Mouse (Mus musculus): Measurements from ENCODE around the gene Topbp1. TPM values are rescaled to one million over a fixed set of nuclear protein-coding genes. Genes with fewer than 3 reads are reported as not detected.
A peak's percentile ranks its signal among the peaks of the same experiment; 100 is the strongest.
"Not testable (repeated sequence)": the region's sequence is repeated elsewhere in the genome, so short reads cannot be mapped to it uniquely, and the experiment has no call there.

Topbp1 gene
- polyA plus RNA-seq, 1 experiment from 2014 or later: 68.1 TPM

DNA sequence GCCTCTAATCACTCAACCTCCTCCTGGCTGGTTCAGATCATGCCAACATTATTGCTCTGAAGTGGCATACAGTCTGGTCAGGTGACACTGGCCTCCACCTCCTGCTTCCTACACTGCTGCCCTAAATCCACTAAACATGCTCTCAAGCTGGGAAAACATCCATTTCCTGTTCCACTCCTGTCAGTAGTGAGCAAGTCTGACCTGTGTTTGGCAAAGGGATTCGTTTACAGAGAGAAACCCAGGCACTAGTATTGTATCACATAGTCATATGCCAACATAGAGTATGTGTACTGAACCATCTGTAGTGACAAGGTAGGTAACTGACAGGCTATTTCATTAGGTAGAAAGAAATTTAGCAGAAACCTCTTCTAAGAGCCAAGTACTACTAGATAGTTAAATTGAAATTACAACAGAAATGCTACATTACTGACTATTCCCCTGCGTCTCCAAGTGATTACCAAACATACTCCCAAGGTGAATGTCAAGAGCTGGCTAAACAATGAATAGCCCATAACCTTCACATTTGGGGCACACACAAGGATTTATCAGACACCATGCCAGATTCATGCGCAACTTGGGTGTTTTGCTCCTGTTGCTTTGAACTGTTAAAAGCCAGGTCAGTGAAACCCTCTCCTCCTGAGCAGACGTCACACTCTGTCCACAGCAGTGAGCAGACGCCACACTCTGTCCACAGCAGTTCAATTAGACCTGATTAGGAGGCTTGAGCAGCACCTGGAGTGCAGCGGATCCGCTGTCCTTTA is 48.7 kb downstream of the Topbp1 start:
- H3K36me3 ChIP-seq: peaks cover 62% of the 10 kb centered on the region
- H3K9me3 ChIP-seq; H3K4me3 ChIP-seq; H3K9ac ChIP-seq; ATAC-seq (ENCODE audit: insufficient number of reproducible peaks, insufficient read depth, low FRiP score, low TSS enrichment, low read depth); H3K4me2 ChIP-seq; H3K27ac ChIP-seq; H3K4me1 ChIP-seq; H3K27me3 ChIP-seq: not testable (repeated sequence)
- 83% methylated on average over 7 of the region's 7 CpGs for WGBS

DNA sequence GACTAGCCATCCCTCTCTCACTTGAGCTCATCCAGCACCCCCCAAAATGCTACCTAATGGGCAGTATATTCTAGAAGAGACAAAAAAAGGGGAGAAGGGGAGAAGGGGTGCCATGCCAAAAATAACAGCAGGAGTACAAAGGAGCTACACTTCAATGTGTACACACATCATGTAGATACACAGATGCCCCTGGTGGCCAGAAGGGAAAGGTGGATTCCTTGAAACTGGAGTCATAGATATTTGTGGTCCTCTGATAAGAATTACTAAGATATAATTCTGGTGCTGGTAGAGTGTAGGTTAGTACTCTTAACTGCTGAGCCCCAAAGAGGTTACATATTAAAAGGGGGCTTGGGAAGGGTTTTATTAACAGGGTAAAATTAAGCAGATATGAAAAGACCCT is 52.9 kb downstream of the Topbp1 start:
- Histone ChIP-seq H3K9me3 (no peaks in the 10 kb centered on the region), H3K36me3 (peaks cover 58% of the 10 kb centered on the region)
- no peak for ATAC-seq (ENCODE audit: insufficient number of reproducible peaks, insufficient read depth, low FRiP score, low TSS enrichment, low read depth)

DNA sequence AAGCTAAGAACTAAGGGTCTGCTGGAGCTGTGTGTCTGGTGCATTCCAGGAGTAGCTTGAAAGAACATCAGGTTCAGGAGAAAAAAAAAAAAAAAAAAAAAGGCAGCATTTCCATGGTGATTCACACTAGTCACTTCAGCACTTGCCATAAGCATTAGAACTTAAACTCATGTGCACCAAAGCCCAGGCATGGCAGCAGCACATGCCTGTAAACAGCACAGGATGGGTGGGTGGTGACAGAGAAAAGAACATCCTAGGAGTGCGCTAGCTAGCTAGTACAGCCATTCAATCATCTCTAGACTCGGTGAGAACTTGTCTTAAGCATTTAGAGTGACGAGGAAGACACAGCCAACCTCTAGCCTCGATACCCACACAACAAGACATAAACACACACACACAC is 53.5 kb downstream of the Topbp1 start:
- peaks cover 61% of the 10 kb centered on the region for H3K36me3 ChIP-seq
- peaks cover 7% of the 10 kb centered on the region for H3K4me1 ChIP-seq
- H3K27me3 ChIP-seq: no peaks in the 10 kb centered on the region
- no peaks in the 10 kb centered on the region for H3K9me3 ChIP-seq
- WGBS: 90% methylated on average over 4 of the region's 4 CpGs
- H3K27ac ChIP-seq: no peak overlapping the region
- no peak overlapping the region for H3K9ac ChIP-seq
- H3K4me3 ChIP-seq: no peak overlapping the region
- no peak overlapping the region for H3K4me2 ChIP-seq
- ATAC-seq (ENCODE audit: insufficient number of reproducible peaks, insufficient read depth, low FRiP score, low TSS enrichment, low read depth): no peak

More for the DNA sequence above, 52.9 kb downstream of the Topbp1 start:
- no peak overlapping the region for H3K4me3 ChIP-seq
- H3K27me3 ChIP-seq: no peaks in the 10 kb centered on the region
- H3K4me1 ChIP-seq: peaks cover under 1% of the 10 kb centered on the region; the same call in 1 of the 2 replicates
- H3K27ac ChIP-seq: no peak overlapping the region
- no peak overlapping the region for H3K4me2 ChIP-seq
- no peak overlapping the region for H3K9ac ChIP-seq

DNA sequence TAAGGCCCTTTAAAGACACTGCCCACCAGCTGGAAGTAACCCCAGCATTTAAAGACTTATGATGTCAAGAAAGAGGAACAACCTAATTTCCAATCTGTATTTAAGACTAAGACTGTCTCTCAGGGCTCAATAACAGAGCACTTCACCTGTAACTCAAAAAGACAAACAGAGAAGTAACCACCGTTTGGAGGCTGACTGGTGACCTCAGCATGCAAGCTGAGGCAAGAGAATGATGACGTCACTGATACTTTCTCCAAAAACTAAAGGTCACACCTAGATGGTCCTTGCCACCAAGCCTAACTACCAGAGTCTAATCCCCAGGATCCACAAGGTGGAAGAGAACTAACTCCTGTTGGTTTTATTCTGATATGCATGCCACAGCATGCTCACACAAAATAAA is 55.6 kb downstream of the Topbp1 start:
- 77% methylated on average over 2 of the region's 2 CpGs for WGBS

DNA sequence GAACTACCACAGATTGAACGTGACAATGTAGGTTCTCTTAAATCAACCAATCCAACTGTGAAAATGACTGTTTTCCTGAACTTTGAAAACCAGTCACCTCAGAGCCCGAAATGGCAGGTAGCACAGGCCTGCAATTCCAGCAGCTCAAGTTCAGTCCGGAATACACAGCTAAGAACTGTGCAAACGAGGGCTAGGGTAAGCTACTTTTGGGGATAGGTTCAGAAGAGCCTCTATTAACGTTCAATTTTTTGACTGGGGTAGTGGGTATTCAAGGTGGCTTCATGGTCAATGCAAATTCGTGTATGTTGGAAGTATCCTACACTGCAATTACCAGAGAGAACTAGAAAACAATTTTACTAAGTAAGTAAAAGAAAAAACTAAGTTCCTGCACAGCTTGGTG is 58.1 kb downstream of the Topbp1 start:
- peak overlapping the region; percentile 95 for H3K9ac ChIP-seq
- no peak overlapping the region for H3K27ac ChIP-seq
- no peaks in the 10 kb centered on the region for H3K9me3 ChIP-seq
- H3K27me3 ChIP-seq: no peaks in the 10 kb centered on the region
- H3K4me1 ChIP-seq: peaks cover 22% of the 10 kb centered on the region
- no peak for ATAC-seq (ENCODE audit: insufficient number of reproducible peaks, insufficient read depth, low FRiP score, low TSS enrichment, low read depth)
- H3K36me3 ChIP-seq: peaks cover 40% of the 10 kb centered on the region
- H3K4me3 ChIP-seq: peak overlapping the region; percentile 90
- 54% methylated on average over 6 of the region's 6 CpGs for WGBS
- peak overlapping the region; percentile 70 for H3K4me2 ChIP-seq

More for the DNA sequence above, 55.6 kb downstream of the Topbp1 start:
- Histone ChIP-seq H3K4me3 (no peak overlapping the region), H3K9me3 (no peaks in the 10 kb centered on the region), H3K9ac (no peak overlapping the region), H3K36me3 (peaks cover 57% of the 10 kb centered on the region), H3K4me1 (peaks cover 10% of the 10 kb centered on the region), H3K27me3 (no peaks in the 10 kb centered on the region), H3K27ac (no peak overlapping the region), H3K4me2 (no peak overlapping the region)
- no peak for ATAC-seq (ENCODE audit: insufficient number of reproducible peaks, insufficient read depth, low FRiP score, low TSS enrichment, low read depth)

DNA sequence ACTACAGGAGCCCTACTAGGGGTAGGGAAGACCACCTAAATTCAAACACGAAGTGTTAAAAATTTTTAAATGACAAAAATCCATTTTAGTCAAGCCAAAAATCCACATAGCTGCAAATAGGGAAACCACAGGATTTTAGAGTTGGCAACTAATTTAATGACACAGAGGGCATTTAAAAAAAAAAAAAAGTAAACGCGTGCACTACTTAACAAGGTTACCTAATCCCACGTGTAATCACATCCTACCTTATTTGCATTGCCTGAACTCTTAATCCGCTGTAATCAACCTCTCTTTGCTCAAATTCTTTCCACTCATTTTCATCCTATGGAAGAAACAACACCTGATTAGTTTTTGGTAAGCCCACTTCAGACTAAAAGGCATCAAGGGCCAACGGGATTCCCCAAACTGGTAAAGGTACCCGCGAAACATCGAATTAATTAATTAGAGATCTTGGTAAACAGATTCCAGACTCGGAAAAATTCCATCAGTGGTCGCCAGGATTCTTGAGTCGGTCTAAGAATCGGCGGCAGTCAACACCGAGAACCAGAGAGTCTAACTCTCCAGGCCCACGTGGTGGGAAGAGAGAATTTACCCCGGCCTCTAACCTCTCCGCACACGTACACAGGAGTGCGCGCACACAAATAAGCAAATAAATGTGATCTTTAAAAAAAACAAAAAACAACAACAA is 58.9 kb downstream of the Topbp1 start:
- Histone ChIP-seq H3K9ac (peak overlapping the region; percentile 95), H3K27me3 (no peaks in the 10 kb centered on the region), H3K4me3 (peak overlapping the region; percentile 90), H3K27ac (peak overlapping the region; percentile 98), H3K9me3 (no peaks in the 10 kb centered on the region), H3K4me2 (peak overlapping the region; percentile 70), H3K36me3 (peaks cover 33% of the 10 kb centered on the region), H3K4me1 (peaks cover 22% of the 10 kb centered on the region)
- no peak for ATAC-seq (ENCODE audit: insufficient number of reproducible peaks, insufficient read depth, low FRiP score, low TSS enrichment, low read depth)
- WGBS: under 1% methylated on average over 21 of the region's 21 CpGs

DNA sequence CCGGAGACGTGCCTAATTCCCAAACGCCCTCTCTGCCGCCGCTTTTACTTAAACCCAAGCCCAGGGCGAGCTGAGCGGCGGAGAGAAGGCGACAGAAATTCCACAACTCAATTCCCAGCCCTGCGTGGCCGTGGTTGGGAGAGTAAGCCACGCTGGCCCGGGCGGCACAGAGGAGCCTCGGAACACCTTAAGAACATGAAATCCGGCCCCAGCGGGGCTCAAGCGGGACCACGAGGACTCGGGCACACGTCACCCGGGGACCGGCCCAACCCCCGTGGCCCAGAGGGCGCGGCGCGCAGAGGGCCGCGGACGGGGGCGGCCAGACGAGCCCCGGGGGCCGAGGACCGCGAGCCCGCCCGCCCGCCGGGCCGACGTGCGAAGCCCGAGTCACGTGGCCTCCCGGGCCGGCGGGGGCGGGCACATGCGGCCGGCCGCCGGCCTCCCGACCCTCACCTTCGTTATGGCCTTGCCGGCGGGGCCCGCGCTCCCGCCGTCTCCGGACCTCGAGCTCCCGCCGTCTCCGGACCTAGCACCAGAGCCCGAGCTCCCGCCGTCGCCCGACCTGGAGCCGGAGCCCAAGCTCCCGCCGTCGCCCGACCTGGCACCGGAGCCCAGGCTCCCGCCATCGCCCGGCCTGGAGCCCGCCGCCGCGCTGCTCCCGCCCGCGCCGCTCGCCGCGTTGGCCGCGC is 59.7 kb downstream of the Topbp1 start:
- H3K9ac ChIP-seq: peak overlapping the region; percentile 95
- H3K9me3 ChIP-seq: no peaks in the 10 kb centered on the region
- H3K36me3 ChIP-seq: peaks cover 25% of the 10 kb centered on the region
- peak overlapping the region; percentile 70 for H3K4me2 ChIP-seq
- peak overlapping the region; percentile 90 for H3K4me3 ChIP-seq
- no peaks in the 10 kb centered on the region for H3K27me3 ChIP-seq
- peak overlapping the region; percentile 98 for H3K27ac ChIP-seq
- 0 out of 2 replicates have a peak, but pooled peaks have one; percentile 5 for ATAC-seq (ENCODE audit: insufficient number of reproducible peaks, insufficient read depth, low FRiP score, low TSS enrichment, low read depth)
- 3% methylated on average over 94 of the region's 94 CpGs for WGBS
- peaks cover 22% of the 10 kb centered on the region for H3K4me1 ChIP-seq

DNA sequence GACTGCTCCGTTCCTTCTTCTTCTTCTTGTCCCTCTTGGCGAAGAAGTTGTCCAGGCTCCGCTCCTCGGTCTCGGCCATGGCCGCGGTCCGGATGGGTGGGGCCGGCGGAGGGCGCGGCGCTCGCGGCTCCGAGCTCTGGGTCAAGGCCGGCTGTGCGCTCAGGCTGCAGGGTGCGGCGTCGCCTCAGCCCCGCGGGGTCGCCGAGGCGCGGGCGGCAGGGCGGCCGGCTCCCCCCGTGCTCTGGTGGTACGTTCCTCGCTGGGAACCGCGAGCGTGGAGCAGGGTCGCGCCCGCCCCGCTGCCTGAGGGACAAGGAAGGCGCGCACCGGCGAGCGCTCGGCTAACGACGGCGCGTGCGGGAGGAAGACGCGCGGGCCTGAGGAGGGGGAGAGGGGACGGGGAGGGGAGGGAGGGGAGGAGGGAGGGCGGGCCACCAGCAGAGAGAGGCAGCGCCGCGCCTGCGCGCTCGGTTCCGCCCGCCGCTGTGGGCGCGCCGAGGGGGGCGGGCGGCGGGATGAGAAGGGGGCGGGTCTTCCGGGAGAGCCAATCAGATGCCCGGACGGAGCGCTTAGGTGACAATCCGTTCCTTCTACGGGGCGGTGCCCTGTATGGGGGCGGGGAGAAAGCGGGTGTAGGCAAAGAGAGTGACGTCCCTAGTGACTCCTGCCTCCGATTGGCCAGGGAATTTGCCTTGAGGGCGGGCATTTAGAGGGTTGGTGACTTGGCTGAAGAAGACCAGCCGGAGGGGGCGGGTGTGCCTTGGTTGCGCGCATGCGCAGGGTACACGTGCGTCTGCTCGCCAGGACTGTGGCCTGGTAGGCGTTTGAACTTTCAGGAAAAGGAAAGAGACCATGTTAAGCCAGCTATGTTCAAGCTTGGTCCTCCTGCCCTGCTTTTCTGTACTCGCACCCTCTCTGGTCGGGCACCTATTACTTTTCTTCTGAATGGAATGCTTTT is 60.6 kb downstream of the Topbp1 start, which contains the start of gene Cdv3:
Gene Cdv3, minus strand, starts transcription at position 551 of the 958 bp plus-strand sequence.
- H3K36me3 ChIP-seq: peaks cover 17% of the 10 kb centered on the region
- H3K4me2 ChIP-seq: peak within 1 kb of the TSS; percentile 70
- H3K27me3 ChIP-seq: no peaks in the 10 kb centered on the region
- peaks cover 22% of the 10 kb centered on the region for H3K4me1 ChIP-seq
- peak within 1 kb of the TSS; percentile 95 for H3K9ac ChIP-seq
- H3K27ac ChIP-seq: peak within 1 kb of the TSS; percentile 98
- H3K9me3 ChIP-seq: no peaks in the 10 kb centered on the region
- peak within 1 kb of the TSS; percentile 90 for H3K4me3 ChIP-seq
- 2% methylated on average over 76 of the region's 95 CpGs for WGBS
- peak; percentile 98 for ATAC-seq (ENCODE audit: insufficient number of reproducible peaks, insufficient read depth, low FRiP score, low TSS enrichment, low read depth)

DNA sequence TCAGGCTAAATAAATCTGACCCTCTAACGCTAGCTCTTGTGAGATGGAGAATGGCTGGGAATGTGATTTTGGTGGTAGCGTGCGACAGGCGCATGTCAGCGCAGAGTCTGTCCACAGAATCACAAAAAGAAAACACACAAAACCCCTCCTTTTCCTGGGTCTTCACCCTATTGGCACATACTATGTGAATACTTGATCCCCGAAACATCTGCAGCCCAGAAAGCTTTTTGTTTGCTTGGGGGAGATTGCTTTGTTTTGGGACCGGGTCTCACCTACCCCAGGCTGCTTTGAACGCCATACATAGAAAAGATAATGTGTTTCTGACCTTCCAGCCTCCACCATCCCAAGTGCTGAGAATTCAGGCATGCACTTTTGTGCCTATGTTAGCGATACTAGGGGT is 61.3 kb downstream of the Topbp1 start:
- Histone ChIP-seq H3K27me3 (no peaks in the 10 kb centered on the region), H3K4me1 (peaks cover 22% of the 10 kb centered on the region), H3K9me3 (no peaks in the 10 kb centered on the region), H3K4me3 (peak overlapping the region; percentile 90), H3K9ac (peak overlapping the region; percentile 59), H3K27ac (peak overlapping the region; percentile 82), H3K36me3 (peaks cover 14% of the 10 kb centered on the region), H3K4me2 (peak overlapping the region; percentile 61)
- no peak for ATAC-seq (ENCODE audit: insufficient number of reproducible peaks, insufficient read depth, low FRiP score, low TSS enrichment, low read depth)
- 53% methylated on average over 9 of the region's 9 CpGs for WGBS

DNA sequence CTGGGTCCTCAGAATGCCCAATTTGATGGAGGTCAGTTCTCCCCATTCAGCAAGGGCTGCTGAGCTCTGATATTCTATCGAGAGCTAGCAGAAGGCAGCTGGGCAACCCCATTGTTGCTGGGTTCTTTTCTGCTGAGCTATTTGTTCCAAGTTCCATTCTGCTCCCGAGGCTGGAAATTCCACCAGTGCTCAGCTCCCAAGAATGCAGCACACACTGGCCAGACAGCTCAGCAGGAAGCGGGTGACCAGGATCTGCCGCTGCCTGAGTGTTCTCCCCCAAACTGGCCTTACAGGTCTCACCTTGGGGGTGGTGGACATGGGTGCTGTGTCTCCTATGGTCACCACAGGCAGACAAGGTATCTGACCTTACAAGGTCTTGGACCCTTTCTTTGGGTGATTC is 64.9 kb downstream of the Topbp1 start:
- H3K36me3 ChIP-seq: 0 out of 2 replicates have a peak, but pooled peaks cover 4% of the 10 kb centered on the region
- H3K4me3 ChIP-seq: no peak overlapping the region
- H3K9me3 ChIP-seq: no peaks in the 10 kb centered on the region
- no peak for ATAC-seq (ENCODE audit: insufficient number of reproducible peaks, insufficient read depth, low FRiP score, low TSS enrichment, low read depth)
- no peaks in the 10 kb centered on the region for H3K27me3 ChIP-seq
- WGBS: 85% methylated on average over 4 of the region's 4 CpGs
- H3K27ac ChIP-seq: no peak overlapping the region
- peaks cover 12% of the 10 kb centered on the region for H3K4me1 ChIP-seq
- H3K4me2 ChIP-seq: no peak overlapping the region
- no peak overlapping the region for H3K9ac ChIP-seq
